Mouse (Mus musculus) kidney, postnatal 0 days (tissue): ENCODE results near the gene Aurkaip1. TPM values are rescaled to one million over a fixed set of nuclear protein-coding genes. Genes with fewer than 3 reads are reported as not detected.

Experiments used
- ATAC-seq: fragments of 200-750 bp; cut with Nextera tagmentation; replicated peaks from 2 replicates; pipeline ENCODE4 v1.8.0; 2017; ENCODE audit warnings: low read depth, moderate number of reproducible peaks, moderate TSS enrichment, moderate library complexity; ENCODE audit not compliant: low FRiP score
- DNase-seq: peaks from one replicate; pipeline ENCODE4 v3.0.0-alpha.2; 2016; ENCODE audit warnings: low spot score
- H3K27ac ChIP-seq: fragments of 300-500 bp; sonication (generic); 2 replicates; pipeline ENCODE4 v1.5.1; 2014; ENCODE audit warnings: mild to moderate bottlenecking
- H3K27me3 ChIP-seq: fragments of 300-500 bp; sonication (generic); 2 replicates; pipeline ENCODE4 v1.6.1; 2014; ENCODE audit warnings: low read length, mixed read lengths; ENCODE audit not compliant: insufficient read depth
- H3K36me3 ChIP-seq: fragments of 300-500 bp; sonication (generic); 2 replicates; pipeline ENCODE4 v1.6.1; 2014; ENCODE audit warnings: low read length, mixed read lengths; ENCODE audit not compliant: insufficient read depth
- H3K4me1 ChIP-seq: fragments of 300-500 bp; sonication (generic); replicated peaks from 2 replicates; pipeline ENCODE4 v1.6.1; 2014; ENCODE audit warnings: antibody characterized with exemption, low read length, mixed read lengths; ENCODE audit not compliant: insufficient read depth
- H3K4me2 ChIP-seq: fragments of 300-500 bp; sonication (generic); 2 replicates; pipeline ENCODE4 v1.6.1; 2014; ENCODE audit warnings: mild to moderate bottlenecking, low read length, moderate library complexity, mixed read lengths
- H3K4me3 ChIP-seq: fragments of 300-500 bp; sonication (generic); replicated peaks from 2 replicates; pipeline ENCODE4 v1.5.1; 2014; ENCODE audit warnings: low read depth, low read length
- H3K9ac ChIP-seq: fragments of 300-500 bp; sonication (generic); 2 replicates; pipeline ENCODE4 v1.6.1; 2014; ENCODE audit warnings: low read depth, low read length
- H3K9me3 ChIP-seq: fragments of 300-500 bp; sonication (generic); replicated peaks from 2 replicates; pipeline ENCODE4 v1.6.1; 2016; ENCODE audit warnings: low read length, inconsistent platforms, mixed read lengths
- CTCF ChIP-seq: IDR thresholded peaks from 2 replicates; pipeline ENCODE4 v1.5.1; 2016; ENCODE audit warnings: antibody characterized with exemption, low read depth, mild to moderate bottlenecking, moderate library complexity
- WGBS: fragments of 180-500 bp; shearing (Covaris S2); extraction: QIAGEN DNeasy Blood & Tissue Kit; methylation state at CpG from one replicate; pipeline ENCODE4 v1.1.7; 2014; 5-methylcytosine and 5-hydroxymethylcytosine counted together
- microRNA-seq: library from miRNA; unstranded; fragments of <30 nt; microRNA quantifications from one replicate; pipeline ENCODE4, GENCODE M21; 2016
- polyA plus RNA-seq: library from polyadenylated mRNA; unstranded; fragments of >200 nt; fragmentation: Nextera tagmentation; extraction: Ambion mirVana; gene quantifications from 2 replicates; pipeline ENCODE4 v1.2.1, GENCODE M21; 2015

Gene Aurkaip1
- polyA plus RNA-seq, 1 experiment from 2014 or later = 169 TPM

GRCm38 (mm10) chr4:155871404-155871803 lies 40.3 kb downstream of the Aurkaip1 start:
- Histone ChIP-seq H3K4me3 (no peak overlapping the region), H3K9me3 (no peaks in the 10 kb centered on the region), H3K9ac (no peak overlapping the region), H3K4me1 (0 out of 2 replicates have a peak, but pooled peaks cover 6% of the 10 kb centered on the region), H3K27ac (no peak overlapping the region), H3K4me2 (no peak overlapping the region), H3K27me3 (no peaks in the 10 kb centered on the region), H3K36me3 (peaks cover 30% of the 10 kb centered on the region)
- WGBS = 88% methylated on average over 7 of the region's 7 CpGs
- DNase-seq = no peak
- no peak for TF ChIP-seq CTCF
- no peak for ATAC-seq

Small RNAs within 50 kb of the gene (microRNA-seq; reads per million reads assigned to microRNA genes)
- gene Gm27743 = not detected

Other genes with a start within 250 kb of the Aurkaip1 start
- gene Slc35e2, start 229.9 kb upstream of the Aurkaip1 start, polyA plus RNA-seq = 6.4 and 6.6 TPM in 2 replicates
- gene Cdk11b, start 206.4 kb upstream of the Aurkaip1 start, polyA plus RNA-seq = 60.0 and 65.4 TPM in 2 replicates
- gene Gm10563, start 185.9 kb upstream of the Aurkaip1 start, polyA plus RNA-seq = not detected in 2 replicates
- gene Mmp23, start 177.9 kb upstream of the Aurkaip1 start, polyA plus RNA-seq = 77.2 and 80.3 TPM in 2 replicates
- 19.6 and 21.0 TPM in 2 replicates for gene Mib2, start 162.1 kb upstream of the Aurkaip1 start, polyA plus RNA-seq
- 9.1 and 12.1 TPM in 2 replicates for gene Fndc10, start 136.9 kb upstream of the Aurkaip1 start, polyA plus RNA-seq
- 151 and 159 TPM in 2 replicates for gene Ssu72, start 126.5 kb upstream of the Aurkaip1 start, polyA plus RNA-seq
- gene Tmem240, start 96.5 kb upstream of the Aurkaip1 start, polyA plus RNA-seq = 0.47 and 0.68 TPM in 2 replicates
- 92.1 and 92.2 TPM in 2 replicates for gene Atad3a, start 70.2 kb upstream of the Aurkaip1 start, polyA plus RNA-seq
- 14.8 and 16.4 TPM in 2 replicates for gene Vwa1, start 56.6 kb upstream of the Aurkaip1 start, polyA plus RNA-seq
- 0.16 and 0.22 TPM in 2 replicates for gene Tmem88b, start 45.4 kb upstream of the Aurkaip1 start, polyA plus RNA-seq
- 0.28 and 0.29 TPM in 2 replicates for gene Ankrd65, start 40.8 kb upstream of the Aurkaip1 start, polyA plus RNA-seq
- 283 and 294 TPM in 2 replicates for gene Mrpl20, start 28.4 kb upstream of the Aurkaip1 start, polyA plus RNA-seq
- gene Ccnl2, start 18.8 kb upstream of the Aurkaip1 start, polyA plus RNA-seq = 103 and 109 TPM in 2 replicates
- gene Mxra8, start 8.4 kb downstream of the Aurkaip1 start, polyA plus RNA-seq = 100 and 111 TPM in 2 replicates
- gene Dvl1, start 16.1 kb downstream of the Aurkaip1 start, polyA plus RNA-seq = 9.9 and 16.6 TPM in 2 replicates
- 0.18 TPM in 2 replicates for gene Tas1r3, start 32.1 kb downstream of the Aurkaip1 start, polyA plus RNA-seq
- 14.8 and 17.2 TPM in 2 replicates for gene Cptp, start 38.2 kb downstream of the Aurkaip1 start, polyA plus RNA-seq
- gene Ints11, start 38.3 kb downstream of the Aurkaip1 start, polyA plus RNA-seq = 40.3 and 45.7 TPM in 2 replicates
- 33.8 and 38.0 TPM in 2 replicates for gene Pusl1, start 60.5 kb downstream of the Aurkaip1 start, polyA plus RNA-seq
- gene Acap3, start 60.5 kb downstream of the Aurkaip1 start, polyA plus RNA-seq = 8.2 and 8.4 TPM in 2 replicates
- 99.7 and 108 TPM in 2 replicates for gene Ube2j2, start 112.6 kb downstream of the Aurkaip1 start, polyA plus RNA-seq
- 113 and 116 TPM in 2 replicates for gene C1qtnf12, start 131.0 kb downstream of the Aurkaip1 start, polyA plus RNA-seq
- 14.3 and 14.5 TPM in 2 replicates for gene B3galt6, start 161.4 kb downstream of the Aurkaip1 start, polyA plus RNA-seq
- 178 and 183 TPM in 2 replicates for gene Sdf4, start 161.6 kb downstream of the Aurkaip1 start, polyA plus RNA-seq
- gene Tnfrsf4, start 182.6 kb downstream of the Aurkaip1 start, polyA plus RNA-seq = 0.70 and 0.88 TPM in 2 replicates
- gene Tnfrsf18, start 194.9 kb downstream of the Aurkaip1 start, polyA plus RNA-seq = 1.3 TPM in 2 replicates
- 5.6 and 6.0 TPM in 2 replicates for gene Ttll10, start 228.1 kb downstream of the Aurkaip1 start, polyA plus RNA-seq